14 mouse cellular contexts compared by ENCODE assay signal in the genomic region with DNA sequence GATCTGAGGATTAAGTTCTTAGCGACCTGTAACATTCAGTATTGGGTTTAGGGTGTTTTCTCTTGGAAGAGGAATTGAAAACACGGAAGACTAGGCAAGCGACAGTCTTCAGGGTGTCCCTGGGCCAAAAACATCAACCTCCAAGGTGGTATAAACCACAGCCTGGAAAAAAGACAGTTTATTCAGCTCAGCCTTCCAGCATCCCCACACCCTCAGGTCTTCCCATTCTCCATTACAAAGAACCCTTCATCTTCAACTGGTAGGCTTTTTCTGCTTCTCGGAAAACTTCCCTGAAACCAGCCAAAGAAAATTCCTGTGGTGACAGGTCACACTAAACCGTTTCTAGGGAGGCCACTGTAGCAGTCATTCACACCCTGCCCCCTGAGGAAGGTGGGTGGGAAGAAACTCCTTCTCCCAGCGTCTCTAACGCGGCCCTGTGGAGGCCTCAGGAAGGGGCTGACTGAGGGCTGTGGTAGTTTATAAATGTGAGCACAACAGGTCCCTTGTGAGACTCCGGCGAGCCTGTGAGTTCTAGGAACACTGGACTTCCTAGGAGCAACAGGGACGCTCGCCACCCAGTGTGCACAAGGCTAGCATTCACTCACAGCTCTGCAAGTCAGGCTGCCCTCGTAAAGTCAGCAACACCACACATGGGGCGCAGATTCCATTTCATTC. TPM values are rescaled to one million over a fixed set of nuclear protein-coding genes. Genes with fewer than 3 reads are reported as not detected.
A peak's percentile ranks its signal among the peaks of the same experiment; 100 is the strongest.
DNase-seq lines count a peak whose midpoint lies in the region; ATAC-seq and TF ChIP-seq lines count a peak whose summit lies in the region.
"Had no signal": no experiment of that assay in that cellular context is flagged by ENCODE, and none has a peak within 500 bp of the region (broad histone marks: within the 10 kb centered on the region; RNA-seq: fewer than 3 reads in every experiment).

No protein-coding gene starts in this region.

- WGBS in kidney, postnatal 0 days: 33% methylated on average over 14 of the region's 14 CpGs
- 31% methylated on average over 14 of the region's 14 CpGs for WGBS in embryonic facial prominence, embryonic 14.5 days

- peak; percentile 50 for DNase-seq in kidney, postnatal 0 days (ENCODE audit: low spot score)
- no peak for DNase-seq in kidney, postnatal 14 days
- peak; percentile 32 for DNase-seq in brain, embryonic 14.5 days (ENCODE audit: low read depth)
- peak; percentile 74 for DNase-seq in embryonic facial prominence, embryonic 14.5 days (ENCODE audit: low spot score)
- DNase-seq in mesoderm, embryonic 11.5 days (ENCODE audit: low read depth, low spot score): peak; percentile 56
- DNase-seq in adrenal gland, adult 2 months: no peak
- no peak for DNase-seq in left cerebral cortex, adult 11 months (ENCODE audit: low spot score)
- DNase-seq: cerebellum, postnatal 14 days; kidney, adult 18-20 months; lung, postnatal 10 days; right cerebral cortex, postnatal 4 days; thymus, postnatal 25 days had no signal

- H3K9ac ChIP-seq in kidney, postnatal 0 days (ENCODE audit: low read depth, low read length): no peak overlapping the region
- H3K9ac ChIP-seq in embryonic facial prominence, embryonic 14.5 days (ENCODE audit: low read depth, low read length): peak overlapping the region; percentile 38; the same call in 1 of the 2 replicates
- H3K9ac ChIP-seq: neural tube, embryonic 12.5 days had no signal

- TF ChIP-seq POLR2A in brain, embryonic 14.5 days (IDR thresholded peaks at IDR 0.05; ENCODE audit: borderline replicate concordance, extremely low read depth, insufficient read depth, insufficient read length, poor library complexity, severe bottlenecking): no peak

- peaks cover 14% of the 10 kb centered on the region for H3K36me3 ChIP-seq in kidney, postnatal 0 days (ENCODE audit: insufficient read depth, low read length)
- H3K36me3 ChIP-seq in embryonic facial prominence, embryonic 14.5 days (ENCODE audit: control insufficient read depth, insufficient read depth, low read length): peaks cover 33% of the 10 kb centered on the region

- no peak overlapping the region for H3K4me3 ChIP-seq in kidney, postnatal 0 days (replicated peaks; ENCODE audit: low read depth, low read length)
- H3K4me3 ChIP-seq in embryonic facial prominence, embryonic 14.5 days (ENCODE audit: low read depth, low read length): no peak overlapping the region
- H3K4me3 ChIP-seq: neural tube, embryonic 12.5 days had no signal

- 0 out of 2 replicates have a peak, but pooled peaks cover 5% of the 10 kb centered on the region for H3K4me1 ChIP-seq in kidney, postnatal 0 days (replicated peaks; ENCODE audit: insufficient read depth, low read length)
- peaks cover 12% of the 10 kb centered on the region for H3K4me1 ChIP-seq in embryonic facial prominence, embryonic 14.5 days (ENCODE audit: control insufficient read depth, insufficient read depth, low read length)

- no peak overlapping the region for H3K27ac ChIP-seq in kidney, postnatal 0 days
- H3K27ac ChIP-seq in embryonic facial prominence, embryonic 14.5 days (replicated peaks; ENCODE audit: low read depth, low read length): peak overlapping the region; percentile 76
- H3K27ac ChIP-seq: neural tube, embryonic 12.5 days had no signal

- no peak for TF ChIP-seq CTCF in kidney, postnatal 0 days (IDR thresholded peaks at IDR 0.05; ENCODE audit: low read depth)
- TF ChIP-seq CTCF in brain, embryonic 14.5 days (IDR thresholded peaks at IDR 0.05; ENCODE audit: borderline replicate concordance, extremely low read depth, insufficient read depth, insufficient read length): no peak

- H3K4me2 ChIP-seq in kidney, postnatal 0 days (ENCODE audit: low read length): no peak overlapping the region
- no peak overlapping the region for H3K4me2 ChIP-seq in embryonic facial prominence, embryonic 14.5 days (ENCODE audit: low read depth, low read length)
- H3K4me2 ChIP-seq: neural tube, embryonic 12.5 days had no signal

- H3K27me3 ChIP-seq in kidney, postnatal 0 days (ENCODE audit: insufficient read depth, low read length): no peaks in the 10 kb centered on the region
- H3K27me3 ChIP-seq in embryonic facial prominence, embryonic 14.5 days (replicated peaks; ENCODE audit: control insufficient read depth, insufficient read depth, low read length): no peaks in the 10 kb centered on the region
- H3K27me3 ChIP-seq: neural tube, embryonic 12.5 days had no signal

- no peaks in the 10 kb centered on the region for H3K9me3 ChIP-seq in kidney, postnatal 0 days (replicated peaks; ENCODE audit: low read length)
- H3K9me3 ChIP-seq in embryonic facial prominence, embryonic 14.5 days (ENCODE audit: control insufficient read depth, low read length): no peaks in the 10 kb centered on the region
- H3K9me3 ChIP-seq: neural tube, embryonic 12.5 days had no signal

- ATAC-seq in kidney, postnatal 0 days (replicated peaks; ENCODE audit: low FRiP score, low read depth): no peak
- peak; percentile 88 for ATAC-seq in embryonic facial prominence, embryonic 14.5 days (ENCODE audit: low read depth)

RNA-seq across cellular contexts. Expression of a gene that starts 20.7 kb away (rescaled TPM):
- 0.14 and 0.27 TPM in 2 replicates for polyA plus RNA-seq in kidney, postnatal 0 days (2015; fragmentation: Nextera tagmentation; extraction: Ambion mirVana)
- polyA plus RNA-seq in brain, embryonic 14.5 days (2012; rRNA removed): 0.83 and 1.5 TPM in 2 replicates
- polyA plus RNA-seq in embryonic facial prominence, embryonic 14.5 days (2014; fragmentation: Nextera tagmentation; extraction: Ambion mirVana): 0.85 and 1.2 TPM in 2 replicates
- not detected for total RNA-seq in adrenal gland, adult 2 months (2021)
- not detected in 2 replicates for polyA plus RNA-seq in adrenal gland, adult 2 months (2012; rRNA removed)

RNA-seq across cellular contexts. Expression of a gene that starts 32.3 kb away (rescaled TPM):
- polyA plus RNA-seq in kidney, postnatal 0 days (2015; fragmentation: Nextera tagmentation; extraction: Ambion mirVana): not detected in 2 replicates
- not detected in 2 replicates for polyA plus RNA-seq in brain, embryonic 14.5 days (2012; rRNA removed)
- 0.48 and 0.96 TPM in 2 replicates for polyA plus RNA-seq in embryonic facial prominence, embryonic 14.5 days (2014; fragmentation: Nextera tagmentation; extraction: Ambion mirVana)
- not detected for total RNA-seq in adrenal gland, adult 2 months (2021)
- not detected in 2 replicates for polyA plus RNA-seq in adrenal gland, adult 2 months (2012; rRNA removed)
- total RNA-seq: left cerebral cortex, postnatal 10 days had no signal
- polyA plus RNA-seq: neural tube, embryonic 12.5 days had no signal

RNA-seq across cellular contexts. Expression of a gene that starts 40.2 kb away (rescaled TPM):
- polyA plus RNA-seq in kidney, postnatal 0 days (2015; fragmentation: Nextera tagmentation; extraction: Ambion mirVana): not detected in 2 replicates
- polyA plus RNA-seq in brain, embryonic 14.5 days (2012; rRNA removed): not detected in 2 replicates
- 0.28 TPM in 1 of 2 replicates, not detected in the other for polyA plus RNA-seq in embryonic facial prominence, embryonic 14.5 days (2014; fragmentation: Nextera tagmentation; extraction: Ambion mirVana)
- total RNA-seq in adrenal gland, adult 2 months (2021): 10 to 100 TPM in 1 of 2 experiments, not detected in 1; 10.5 TPM
- 0.39 and 2.3 TPM in 2 replicates for polyA plus RNA-seq in adrenal gland, adult 2 months (2012; rRNA removed)
- total RNA-seq: left cerebral cortex, postnatal 10 days had no signal
- polyA plus RNA-seq: neural tube, embryonic 12.5 days had no signal

RNA-seq across cellular contexts. Expression of a gene that starts 49.7 kb away (rescaled TPM):
- not detected in 2 replicates for polyA plus RNA-seq in kidney, postnatal 0 days (2015; fragmentation: Nextera tagmentation; extraction: Ambion mirVana)
- not detected in 2 replicates for polyA plus RNA-seq in brain, embryonic 14.5 days (2012; rRNA removed)
- polyA plus RNA-seq in embryonic facial prominence, embryonic 14.5 days (2014; fragmentation: Nextera tagmentation; extraction: Ambion mirVana): not detected in 2 replicates
- not detected for total RNA-seq in adrenal gland, adult 2 months (2021)
- polyA plus RNA-seq in adrenal gland, adult 2 months (2012; rRNA removed): not detected in 2 replicates
- total RNA-seq: left cerebral cortex, postnatal 10 days had no signal
- polyA plus RNA-seq: neural tube, embryonic 12.5 days had no signal

Comparison
In these comparisons a context has a peak if more than half of its experiments do, and no peak if none do; other contexts are left out.
1. DNase-seq: peak in kidney, postnatal 0 days (single experiment), brain, embryonic 14.5 days (single experiment), embryonic facial prominence, embryonic 14.5 days (single experiment) and mesoderm, embryonic 11.5 days (single experiment); none in kidney, postnatal 14 days (single experiment), adrenal gland, adult 2 months (single experiment) and left cerebral cortex, adult 11 months (single experiment).